Mouse (Mus musculus) right cerebral cortex, postnatal 36 days (tissue): ENCODE results near the gene Chchd2.

Experiments
- DNase-seq, 2 experiments: peaks; one replicate each; pipeline ENCODE4 v3.0.0; 2022; ENCODE audit warnings: low spot score in 2 of 2, mixed read lengths in 1 of 2

Chchd2 gene

DNA sequence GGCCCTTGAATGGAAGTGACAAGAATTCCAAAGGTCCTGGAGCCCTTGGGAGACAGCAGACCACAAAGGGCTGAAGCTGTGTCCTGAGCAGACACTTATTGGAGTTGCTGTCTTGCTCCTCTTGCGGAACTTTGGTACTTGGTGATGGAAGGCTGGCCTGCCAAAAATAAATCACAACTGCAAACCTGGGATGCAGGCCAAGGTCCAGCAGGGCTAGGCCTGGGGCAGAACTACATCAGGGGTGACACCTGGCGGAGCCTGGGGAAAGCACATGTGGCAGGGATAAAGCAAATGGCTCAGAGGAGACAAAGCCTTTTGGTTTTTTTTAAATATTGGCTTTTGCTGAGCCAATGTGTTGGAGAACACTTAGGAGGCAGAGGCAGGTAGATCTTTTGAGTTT lies 8.3 kb downstream of the Chchd2 start:
- DNase-seq: peak in 1 of 2 experiments; percentile 24

DNA sequence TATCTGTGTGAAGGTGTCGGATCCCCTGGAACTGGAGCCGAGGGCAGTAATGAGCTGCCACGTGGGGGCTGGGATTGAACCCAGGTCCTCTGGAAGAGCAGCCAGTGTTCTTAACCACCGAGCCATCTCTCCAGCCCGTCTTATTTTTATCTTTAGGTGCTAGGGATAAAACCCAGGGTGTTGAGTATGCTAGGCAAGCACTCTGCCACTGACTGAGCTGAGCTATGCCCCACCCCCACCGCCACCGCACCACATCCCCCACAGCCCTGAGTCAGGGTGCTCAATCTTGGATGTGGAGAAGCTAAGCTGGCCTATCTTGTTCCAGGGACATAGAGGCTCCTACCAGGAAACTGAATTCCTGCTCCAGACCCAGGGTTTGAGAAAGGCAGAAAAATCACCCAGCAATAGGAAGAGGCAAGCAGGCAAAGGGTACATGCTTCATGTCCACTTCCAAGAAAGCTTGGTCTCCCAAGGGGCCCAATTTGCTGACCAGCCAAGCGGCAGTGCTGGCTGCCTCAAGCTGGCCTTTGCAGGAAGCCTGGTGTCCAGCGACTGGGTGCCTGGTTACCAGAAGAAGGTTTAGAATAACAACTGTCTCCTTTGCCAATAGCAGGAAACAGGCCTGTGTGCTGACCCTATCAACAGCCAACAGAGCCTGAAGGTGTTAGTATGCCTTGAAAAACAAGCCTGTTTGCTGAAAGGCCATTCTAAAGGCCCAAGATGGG lies 9.4 kb downstream of the Chchd2 start:
- DNase-seq: peak in 1 of 2 experiments; percentile 23

DNA sequence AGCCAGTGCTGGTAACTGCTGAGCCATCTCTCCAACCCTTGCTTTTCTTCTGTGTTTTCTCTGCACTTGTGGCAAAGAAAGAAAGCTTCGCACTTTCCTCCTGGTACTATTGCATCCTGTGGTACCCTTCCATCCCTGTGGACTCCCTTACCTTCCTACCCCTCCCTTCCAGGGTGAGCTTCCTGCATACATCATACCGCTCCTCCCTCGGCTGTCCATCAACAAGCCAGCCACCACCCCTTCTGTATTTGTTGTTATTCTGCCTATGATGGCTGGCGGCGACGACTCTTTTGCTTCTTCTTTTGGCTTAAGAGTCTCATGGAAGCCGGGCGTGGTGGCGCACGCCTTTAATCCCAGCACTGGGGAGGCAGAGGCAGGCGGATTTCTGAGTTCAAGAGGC lies 12.2 kb downstream of the Chchd2 start:
- no peak for DNase-seq

DNA sequence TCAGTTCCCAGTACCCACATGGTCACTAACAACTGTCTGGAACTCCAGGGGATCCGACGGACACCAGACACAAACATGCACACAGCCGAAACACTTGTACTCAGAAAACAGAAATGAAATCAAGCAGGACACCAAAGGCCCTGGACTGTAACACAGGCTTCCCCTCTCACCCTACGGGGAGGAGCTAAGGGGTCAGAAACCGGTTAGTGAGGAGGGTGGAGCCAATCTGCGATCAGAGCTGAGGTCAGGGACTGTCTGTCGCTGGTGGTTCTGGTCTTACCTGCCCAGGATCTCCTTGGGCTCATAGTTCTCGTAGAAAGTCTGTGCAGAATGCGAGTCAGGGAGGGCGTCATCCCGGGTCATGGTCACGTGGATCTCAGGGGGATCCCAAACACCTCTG lies 13.3 kb downstream of the Chchd2 start:
- DNase-seq: no peak

- DNase-seq: no peak
Observed at GRCm38 (mm10) chr5:129871238-129871637, 16.0 kb downstream of the Chchd2 start.

DNA sequence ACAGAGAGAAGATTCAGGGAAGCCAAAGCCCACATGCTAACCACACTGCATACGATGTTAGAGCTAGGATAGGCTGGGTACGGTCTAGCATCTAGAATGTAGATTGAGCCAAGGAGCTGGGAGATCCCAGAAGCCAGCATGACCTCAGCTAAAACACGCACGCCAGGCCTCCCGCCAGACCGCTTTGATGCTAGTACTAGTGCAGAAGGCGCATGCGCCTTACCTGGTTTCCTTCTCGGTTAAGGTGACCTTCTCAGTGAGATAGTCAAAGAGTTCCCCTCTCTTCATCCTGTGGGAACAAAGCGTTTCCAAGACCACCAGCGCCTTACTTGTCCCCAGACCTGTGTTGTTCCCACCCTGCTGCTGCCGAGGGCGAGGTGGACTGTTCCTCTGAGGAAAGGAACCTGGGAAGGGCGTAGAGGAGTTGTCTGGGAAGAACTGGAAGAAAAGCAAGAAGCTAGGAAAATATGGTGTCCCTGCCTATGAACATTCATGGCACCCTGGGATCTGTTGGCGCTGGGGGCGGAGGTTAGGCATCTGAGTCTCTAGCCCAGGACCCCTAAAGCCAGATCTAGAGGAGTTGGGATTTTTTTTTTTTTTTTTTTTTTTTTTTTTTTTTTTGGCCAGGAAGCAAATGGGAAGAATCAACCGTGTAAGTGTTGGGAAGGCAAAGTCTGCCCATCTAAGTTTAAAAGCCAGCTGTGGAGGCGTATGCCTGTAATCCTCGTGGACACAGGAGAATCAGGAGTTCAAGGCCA lies 17.9 kb downstream of the Chchd2 start:
- DNase-seq: no peak

GRCm38 (mm10) chr5:129865841-129866240 lies 21.4 kb downstream of the Chchd2 start:
- DNase-seq: no peak

GRCm38 (mm10) chr5:129864467-129864866 lies 22.8 kb downstream of the Chchd2 start:
- DNase-seq: peak; percentile 26 to 32

DNA sequence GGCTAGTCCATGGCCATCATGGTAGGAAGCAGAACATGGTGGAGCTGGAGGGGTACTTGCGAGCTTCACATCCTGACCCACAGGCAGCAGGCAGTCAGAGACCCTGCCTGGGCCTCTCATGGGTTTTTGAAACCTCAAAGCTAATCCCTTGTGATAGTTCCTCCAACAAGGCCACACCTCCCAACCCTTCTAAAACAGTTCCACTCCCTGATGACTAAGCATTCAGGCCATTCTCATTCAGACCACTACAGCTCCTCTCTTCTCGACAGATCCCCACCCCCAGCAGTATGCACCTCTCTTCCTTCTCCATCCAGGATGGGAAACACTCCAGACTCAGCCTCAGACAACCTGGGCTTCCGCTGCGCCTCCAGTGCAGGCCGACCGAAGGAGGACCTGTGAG lies 24.9 kb downstream of the Chchd2 start:
- no peak for DNase-seq

GRCm38 (mm10) chr5:129856414-129856813 lies 30.9 kb downstream of the Chchd2 start:
- DNase-seq: no peak

- no peak for DNase-seq
Observed at GRCm38 (mm10) chr5:129855163-129855562, 32.1 kb downstream of the Chchd2 start.

GRCm38 (mm10) chr5:129847558-129847820 lies 39.8 kb downstream of the Chchd2 start:
- DNase-seq: no peak

DNA sequence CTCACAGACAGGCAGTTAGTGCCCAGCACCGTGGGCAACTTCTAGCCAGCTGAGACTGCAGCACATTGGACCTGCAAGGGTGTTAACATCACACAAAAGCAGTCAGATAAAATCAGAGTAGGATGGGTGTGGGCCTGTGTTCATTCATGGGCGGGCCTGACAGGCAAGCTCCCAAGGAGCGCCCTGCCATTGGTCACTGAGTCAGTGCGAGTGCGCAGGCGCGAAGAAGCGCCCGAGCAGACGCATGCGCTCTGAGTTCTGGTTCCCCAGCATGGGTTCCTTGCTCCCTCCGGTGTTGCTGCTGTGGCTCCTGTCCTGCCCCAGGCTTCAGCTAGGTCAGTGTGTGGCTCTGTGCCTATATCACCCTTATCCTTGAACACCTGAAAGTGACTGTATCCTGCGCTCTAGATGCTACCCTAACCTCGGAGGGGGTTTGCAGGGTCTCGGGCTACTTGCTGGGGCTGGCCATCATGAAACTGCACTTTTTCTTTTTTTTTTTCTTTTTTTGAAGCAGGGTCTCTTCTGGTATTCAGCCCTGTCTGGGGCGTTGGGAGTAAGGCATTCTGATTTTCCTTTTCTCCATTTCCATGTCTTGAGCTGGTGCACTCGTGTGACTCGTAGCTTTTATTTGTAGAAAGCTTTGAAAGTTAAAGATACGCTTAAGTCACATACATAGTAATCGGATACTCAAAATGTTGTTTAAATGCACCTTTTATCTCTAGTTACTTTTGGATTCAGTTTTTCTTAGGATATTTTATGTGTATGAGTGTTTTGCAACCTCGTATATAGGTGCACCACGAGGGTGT lies 40.3 kb downstream of the Chchd2 start, which contains the start of gene Sumf2:
TSS of gene Sumf2 (plus strand) at position 235 of the 806 bp plus-strand sequence.
- DNase-seq: peak; percentile 92 to 93

DNA sequence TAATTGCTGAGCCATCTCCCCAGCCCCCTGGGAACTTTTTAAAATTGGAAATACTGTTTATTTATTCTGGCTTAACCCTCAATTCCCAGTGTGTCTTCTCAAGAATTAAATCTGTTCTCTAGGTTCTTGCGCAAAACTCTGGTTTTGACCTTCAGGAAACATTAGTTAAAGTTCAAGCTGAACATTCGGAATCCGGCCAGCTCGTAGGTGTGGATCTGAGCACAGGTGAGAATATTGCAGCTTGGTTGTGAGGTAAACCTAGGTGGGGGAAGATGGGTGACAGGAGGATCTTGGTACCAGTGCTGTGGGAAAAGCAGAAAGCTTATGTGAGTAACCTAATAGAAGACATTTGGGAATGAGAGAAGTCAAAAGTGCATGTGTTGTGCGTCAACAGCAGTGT lies 42.4 kb downstream of the Chchd2 start:
- DNase-seq: no peak
